Mouse (Mus musculus): ENCODE measurements around the gene Nanog. TPM values are rescaled to one million over a fixed set of nuclear protein-coding genes. Genes with fewer than 3 reads are reported as not detected.

Nanog gene
- polyA plus RNA-seq, 1 experiment = 0.27 TPM

GRCm38 (mm10) chr6:122743353-122743752 is 36.1 kb downstream of the Nanog start:
- H3K79me2 ChIP-seq (ENCODE audit: control insufficient read depth, insufficient read depth) = no peaks in the 10 kb centered on the region
- no peak overlapping the region for H3ac ChIP-seq (ENCODE audit: control insufficient read depth, insufficient read length, low read depth)
- H3K27me3 ChIP-seq (ENCODE audit: control insufficient read depth, insufficient read depth, insufficient read length) = no peaks in the 10 kb centered on the region
- H3K79me3 ChIP-seq (ENCODE audit: low read depth) = no peaks in the 10 kb centered on the region
- no peak for TF ChIP-seq MYOD1 (IDR thresholded peaks at IDR 0.05; ENCODE audit: control insufficient read depth, insufficient read length, low read depth)
- no peak for TF ChIP-seq FOSL1 (IDR thresholded peaks at IDR 0.05; ENCODE audit: insufficient read depth, low read length, poor library complexity, severe bottlenecking)
- no peak for TF ChIP-seq CTCF (IDR thresholded peaks at IDR 0.05; ENCODE audit: control insufficient read depth, insufficient read depth, insufficient read length)
- no peak for TF ChIP-seq MYOG (IDR thresholded peaks at IDR 0.05; ENCODE audit: control insufficient read depth, extremely low read depth, insufficient read length)
- no peak for TF ChIP-seq MAX (IDR thresholded peaks at IDR 0.05)
- no peak for TF ChIP-seq USF1 (IDR thresholded peaks at IDR 0.05; ENCODE audit: low read depth)
- no peak for TF ChIP-seq CEBPB (IDR thresholded peaks at IDR 0.05; ENCODE audit: low read depth)
- H3K36me3 ChIP-seq (ENCODE audit: control insufficient read depth, insufficient read depth) = no peaks in the 10 kb centered on the region
- no peak overlapping the region for H3K4me3 ChIP-seq (ENCODE audit: insufficient read depth, poor library complexity, severe bottlenecking)

- Histone ChIP-seq H3K79me2 (ENCODE audit: control insufficient read depth, insufficient read depth) (no peaks in the 10 kb centered on the region), H3K79me3 (ENCODE audit: low read depth) (no peaks in the 10 kb centered on the region), H3K27me3 (ENCODE audit: control insufficient read depth, insufficient read depth, insufficient read length) (no peaks in the 10 kb centered on the region), H3K36me3 (ENCODE audit: control insufficient read depth, insufficient read depth) (no peaks in the 10 kb centered on the region), H3ac (ENCODE audit: control insufficient read depth, insufficient read length, low read depth) (no peak overlapping the region), H3K4me3 (ENCODE audit: insufficient read depth, poor library complexity, severe bottlenecking) (no peak overlapping the region)
- TF ChIP-seq CTCF (IDR thresholded peaks at IDR 0.05; ENCODE audit: control insufficient read depth, insufficient read depth, insufficient read length) = no peak
- no peak for TF ChIP-seq MYOG (IDR thresholded peaks at IDR 0.05; ENCODE audit: control insufficient read depth, extremely low read depth, insufficient read length)
- no peak for TF ChIP-seq CEBPB (IDR thresholded peaks at IDR 0.05; ENCODE audit: low read depth)
- no peak for TF ChIP-seq MAX (IDR thresholded peaks at IDR 0.05)
- TF ChIP-seq FOSL1 (IDR thresholded peaks at IDR 0.05; ENCODE audit: insufficient read depth, low read length, poor library complexity, severe bottlenecking) = no peak
- no peak for TF ChIP-seq USF1 (IDR thresholded peaks at IDR 0.05; ENCODE audit: low read depth)
- no peak for TF ChIP-seq MYOD1 (IDR thresholded peaks at IDR 0.05; ENCODE audit: control insufficient read depth, insufficient read length, low read depth)
Measured at GRCm38 (mm10) chr6:122744505-122745249, 37.4 kb downstream of the Nanog start.

GRCm38 (mm10) chr6:122750579-122750978 is 43.3 kb downstream of the Nanog start:
- Histone ChIP-seq H3K27me3 (ENCODE audit: control insufficient read depth, insufficient read depth, insufficient read length) (no peaks in the 10 kb centered on the region), H3K4me3 (ENCODE audit: insufficient read depth, poor library complexity, severe bottlenecking) (no peak overlapping the region), H3K79me2 (ENCODE audit: control insufficient read depth, insufficient read depth) (no peaks in the 10 kb centered on the region), H3K79me3 (ENCODE audit: low read depth) (no peaks in the 10 kb centered on the region), H3ac (ENCODE audit: control insufficient read depth, insufficient read length, low read depth) (no peak overlapping the region), H3K36me3 (ENCODE audit: control insufficient read depth, insufficient read depth) (no peaks in the 10 kb centered on the region)
- TF ChIP-seq USF1 (IDR thresholded peaks at IDR 0.05; ENCODE audit: low read depth) (no peak), CTCF (IDR thresholded peaks at IDR 0.05; ENCODE audit: control insufficient read depth, insufficient read depth, insufficient read length) (no peak), MYOG (IDR thresholded peaks at IDR 0.05; ENCODE audit: control insufficient read depth, extremely low read depth, insufficient read length) (no peak), CEBPB (IDR thresholded peaks at IDR 0.05; ENCODE audit: low read depth) (no peak), MAX (IDR thresholded peaks at IDR 0.05) (no peak), FOSL1 (IDR thresholded peaks at IDR 0.05; ENCODE audit: insufficient read depth, low read length, poor library complexity, severe bottlenecking) (no peak), MYOD1 (IDR thresholded peaks at IDR 0.05; ENCODE audit: control insufficient read depth, insufficient read length, low read depth) (no peak)

GRCm38 (mm10) chr6:122755913-122756312 is 48.6 kb downstream of the Nanog start:
- no peaks in the 10 kb centered on the region for H3K79me2 ChIP-seq (ENCODE audit: control insufficient read depth, insufficient read depth)
- no peak overlapping the region for H3ac ChIP-seq (ENCODE audit: control insufficient read depth, insufficient read length, low read depth)
- no peaks in the 10 kb centered on the region for H3K79me3 ChIP-seq (ENCODE audit: low read depth)
- H3K27me3 ChIP-seq (ENCODE audit: control insufficient read depth, insufficient read depth, insufficient read length) = no peaks in the 10 kb centered on the region
- no peak overlapping the region for H3K4me3 ChIP-seq (ENCODE audit: insufficient read depth, poor library complexity, severe bottlenecking)
- no peak for TF ChIP-seq CEBPB (IDR thresholded peaks at IDR 0.05; ENCODE audit: low read depth)
- TF ChIP-seq MYOD1 (IDR thresholded peaks at IDR 0.05; ENCODE audit: control insufficient read depth, insufficient read length, low read depth) = no peak
- no peak for TF ChIP-seq USF1 (IDR thresholded peaks at IDR 0.05; ENCODE audit: low read depth)
- no peak for TF ChIP-seq MAX (IDR thresholded peaks at IDR 0.05)
- TF ChIP-seq MYOG (IDR thresholded peaks at IDR 0.05; ENCODE audit: control insufficient read depth, extremely low read depth, insufficient read length) = no peak
- no peak for TF ChIP-seq CTCF (IDR thresholded peaks at IDR 0.05; ENCODE audit: control insufficient read depth, insufficient read depth, insufficient read length)
- no peak for TF ChIP-seq FOSL1 (IDR thresholded peaks at IDR 0.05; ENCODE audit: insufficient read depth, low read length, poor library complexity, severe bottlenecking)
- H3K36me3 ChIP-seq (ENCODE audit: control insufficient read depth, insufficient read depth) = no peaks in the 10 kb centered on the region

- Histone ChIP-seq H3ac (ENCODE audit: control insufficient read depth, insufficient read length, low read depth) (no peak overlapping the region), H3K36me3 (ENCODE audit: control insufficient read depth, insufficient read depth) (no peaks in the 10 kb centered on the region), H3K4me3 (ENCODE audit: insufficient read depth, poor library complexity, severe bottlenecking) (no peak overlapping the region), H3K79me3 (ENCODE audit: low read depth) (no peaks in the 10 kb centered on the region), H3K79me2 (ENCODE audit: control insufficient read depth, insufficient read depth) (no peaks in the 10 kb centered on the region), H3K27me3 (ENCODE audit: control insufficient read depth, insufficient read depth, insufficient read length) (no peaks in the 10 kb centered on the region)
- TF ChIP-seq FOSL1 (IDR thresholded peaks at IDR 0.05; ENCODE audit: insufficient read depth, low read length, poor library complexity, severe bottlenecking) (peak; percentile 97), USF1 (IDR thresholded peaks at IDR 0.05; ENCODE audit: low read depth) (peak; percentile 23), MYOG (IDR thresholded peaks at IDR 0.05; ENCODE audit: control insufficient read depth, extremely low read depth, insufficient read length) (no peak), MYOD1 (IDR thresholded peaks at IDR 0.05; ENCODE audit: control insufficient read depth, insufficient read length, low read depth) (peak; percentile 41), MAX (IDR thresholded peaks at IDR 0.05) (peak; percentile 57)
Measured at GRCm38 (mm10) chr6:122758732-122759131, 51.4 kb downstream of the Nanog start.

All from C2C12 (cell line).